Mouse (Mus musculus): ENCODE measurements around the gene Rab1b. TPM values are rescaled to one million over a fixed set of nuclear protein-coding genes. Genes with fewer than 3 reads are reported as not detected.

Rab1b gene
- polyA plus RNA-seq, 1 experiment from 2014 or later: 90.6 TPM

GRCm38 (mm10) chr19:5056251-5056650 lies 50.6 kb downstream of the Rab1b start:
- TF ChIP-seq EP300 (IDR thresholded peaks at IDR 0.05; ENCODE audit: low read depth) (no peak), CTCF (IDR thresholded peaks at IDR 0.05; ENCODE audit: low read depth) (peak; percentile 71)
- Histone ChIP-seq H3K4me2 (ENCODE audit: low read depth, low read length) (no peak overlapping the region), H3K27me3 (ENCODE audit: insufficient read depth, low read length) (peaks cover 27% of the 10 kb centered on the region), H3K4me3 (ENCODE audit: low read depth, low read length) (no peak overlapping the region), H3K9me3 (ENCODE audit: low read length) (no peaks in the 10 kb centered on the region), H3K27ac (ENCODE audit: low read depth) (no peak overlapping the region), H3K4me1 (ENCODE audit: insufficient read depth) (peaks cover 6% of the 10 kb centered on the region; the same call in 1 of the 2 replicates), H3K9ac (replicated peaks) (no peak overlapping the region), H3K36me3 (replicated peaks; ENCODE audit: insufficient read depth, low read length) (no peaks in the 10 kb centered on the region)
- WGBS (ENCODE audit: insufficient replicate concordance): 18% methylated on average over 6 of the region's 6 CpGs
- DNase-seq (no peak), ATAC-seq (no peak)

DNA sequence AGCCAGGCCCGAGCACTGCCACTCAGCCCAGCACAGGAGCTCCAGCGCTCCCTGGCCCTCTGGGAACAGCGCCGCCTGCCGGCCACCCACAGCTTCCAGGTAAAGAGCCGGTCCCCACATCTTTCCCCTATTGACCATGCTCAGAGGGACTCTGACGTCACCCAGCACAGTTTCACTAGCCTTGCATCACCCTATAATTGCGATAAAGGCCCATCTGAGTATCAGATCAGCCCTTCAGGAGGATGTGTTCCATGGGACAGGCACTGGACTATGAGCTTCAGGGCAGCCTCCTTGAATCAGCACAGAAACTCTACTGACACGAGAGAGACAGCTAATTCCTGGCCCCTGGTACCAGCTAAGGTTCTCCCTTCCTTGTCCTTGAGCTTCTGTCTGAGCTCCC lies 53.0 kb downstream of the Rab1b start:
- Histone ChIP-seq H3K4me3 (ENCODE audit: low read depth, low read length) (no peak overlapping the region), H3K9ac (replicated peaks) (no peak overlapping the region), H3K4me2 (ENCODE audit: low read depth, low read length) (no peak overlapping the region), H3K4me1 (ENCODE audit: insufficient read depth) (peaks cover 3% of the 10 kb centered on the region; the same call in 1 of the 2 replicates), H3K9me3 (ENCODE audit: low read length) (no peaks in the 10 kb centered on the region), H3K27ac (ENCODE audit: low read depth) (no peak overlapping the region), H3K36me3 (replicated peaks; ENCODE audit: insufficient read depth, low read length) (peaks cover 5% of the 10 kb centered on the region; the same call in 1 of the 2 replicates), H3K27me3 (ENCODE audit: insufficient read depth, low read length) (peaks cover 32% of the 10 kb centered on the region)
- TF ChIP-seq CTCF (IDR thresholded peaks at IDR 0.05; ENCODE audit: low read depth): peak; percentile 87
- TF ChIP-seq EP300 (IDR thresholded peaks at IDR 0.05; ENCODE audit: low read depth): no peak
- 30% methylated on average over 9 of the region's 9 CpGs for WGBS (ENCODE audit: insufficient replicate concordance)
- ATAC-seq: peak; percentile 77
- DNase-seq: peak; percentile 84

GRCm38 (mm10) chr19:5052853-5053252 lies 54.0 kb downstream of the Rab1b start:
- Histone ChIP-seq H3K27ac (ENCODE audit: low read depth) (no peak overlapping the region), H3K36me3 (replicated peaks; ENCODE audit: insufficient read depth, low read length) (peaks cover 10% of the 10 kb centered on the region), H3K9me3 (ENCODE audit: low read length) (no peaks in the 10 kb centered on the region), H3K4me2 (ENCODE audit: low read depth, low read length) (no peak overlapping the region), H3K4me3 (ENCODE audit: low read depth, low read length) (no peak overlapping the region), H3K27me3 (ENCODE audit: insufficient read depth, low read length) (peaks cover 30% of the 10 kb centered on the region), H3K4me1 (ENCODE audit: insufficient read depth) (peaks cover 3% of the 10 kb centered on the region; the same call in 1 of the 2 replicates), H3K9ac (replicated peaks) (no peak overlapping the region)
- DNase-seq: no peak
- WGBS (ENCODE audit: insufficient replicate concordance): 63% methylated on average over 17 of the region's 17 CpGs
- TF ChIP-seq CTCF (IDR thresholded peaks at IDR 0.05; ENCODE audit: low read depth): no peak
- TF ChIP-seq EP300 (IDR thresholded peaks at IDR 0.05; ENCODE audit: low read depth): no peak
- no peak for ATAC-seq

- Histone ChIP-seq H3K9me3 (ENCODE audit: low read length) (no peaks in the 10 kb centered on the region), H3K4me1 (ENCODE audit: insufficient read depth) (peaks cover 3% of the 10 kb centered on the region; the same call in 1 of the 2 replicates), H3K27me3 (ENCODE audit: insufficient read depth, low read length) (peaks cover 30% of the 10 kb centered on the region), H3K27ac (ENCODE audit: low read depth) (no peak overlapping the region), H3K4me3 (ENCODE audit: low read depth, low read length) (no peak overlapping the region), H3K9ac (replicated peaks) (no peak overlapping the region), H3K4me2 (ENCODE audit: low read depth, low read length) (no peak overlapping the region), H3K36me3 (replicated peaks; ENCODE audit: insufficient read depth, low read length) (peaks cover 15% of the 10 kb centered on the region)
- TF ChIP-seq CTCF (IDR thresholded peaks at IDR 0.05; ENCODE audit: low read depth) (no peak), EP300 (IDR thresholded peaks at IDR 0.05; ENCODE audit: low read depth) (no peak)
- ATAC-seq: no peak
- WGBS (ENCODE audit: insufficient replicate concordance): 39% methylated on average over 25 of the region's 25 CpGs
- DNase-seq: peak; percentile 15
Measured at GRCm38 (mm10) chr19:5052166-5052822, 54.6 kb downstream of the Rab1b start.

DNA sequence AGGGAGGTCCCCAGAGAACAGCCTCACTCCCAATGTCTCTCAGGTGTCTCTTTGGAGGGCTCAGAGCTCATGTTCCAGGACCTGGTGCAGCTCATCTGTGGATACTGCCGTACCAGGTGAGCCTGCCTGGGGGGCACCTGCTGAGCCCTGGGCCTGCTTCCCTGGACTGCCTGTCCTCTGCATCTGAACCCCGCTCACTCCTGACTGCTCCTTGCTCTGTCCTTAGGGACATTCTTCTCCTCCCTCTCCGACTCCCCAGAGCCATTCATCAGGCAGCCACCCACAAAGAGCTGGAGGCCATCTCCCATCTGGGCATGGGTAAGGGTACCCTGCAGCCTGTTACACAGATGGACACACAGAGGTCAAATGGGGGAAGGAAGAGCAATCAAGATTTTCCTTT lies 55.4 kb downstream of the Rab1b start:
- Histone ChIP-seq H3K9me3 (ENCODE audit: low read length) (no peaks in the 10 kb centered on the region), H3K27ac (ENCODE audit: low read depth) (no peak overlapping the region), H3K9ac (replicated peaks) (no peak overlapping the region), H3K4me3 (ENCODE audit: low read depth, low read length) (no peak overlapping the region), H3K36me3 (replicated peaks; ENCODE audit: insufficient read depth, low read length) (peaks cover 23% of the 10 kb centered on the region), H3K4me1 (ENCODE audit: insufficient read depth) (peaks cover 3% of the 10 kb centered on the region; the same call in 1 of the 2 replicates), H3K4me2 (ENCODE audit: low read depth, low read length) (no peak overlapping the region), H3K27me3 (ENCODE audit: insufficient read depth, low read length) (peaks cover 30% of the 10 kb centered on the region)
- DNase-seq (no peak), ATAC-seq (no peak)
- WGBS (ENCODE audit: insufficient replicate concordance): 64% methylated on average over 3 of the region's 3 CpGs
- TF ChIP-seq EP300 (IDR thresholded peaks at IDR 0.05; ENCODE audit: low read depth) (no peak), CTCF (IDR thresholded peaks at IDR 0.05; ENCODE audit: low read depth) (no peak)

DNA sequence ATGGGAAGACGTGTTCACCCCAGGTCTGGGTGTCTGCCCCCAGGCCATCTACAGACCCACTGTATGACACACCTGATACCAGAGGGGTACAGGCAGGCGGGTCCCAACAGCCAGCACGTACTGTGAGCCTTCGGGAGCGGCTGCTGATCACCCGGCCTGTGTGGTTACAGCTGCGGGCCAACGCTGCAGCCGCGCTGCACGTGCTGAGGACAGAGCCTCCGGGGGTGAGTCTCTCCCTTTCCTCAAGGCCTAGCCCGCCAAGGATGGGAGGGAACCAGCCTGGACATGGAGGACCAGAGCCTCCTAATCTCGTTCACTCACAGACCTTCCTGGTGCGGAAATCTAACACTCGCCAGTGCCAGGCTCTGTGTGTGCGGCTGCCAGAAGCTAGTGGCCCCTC lies 55.8 kb downstream of the Rab1b start:
- TF ChIP-seq CTCF (IDR thresholded peaks at IDR 0.05; ENCODE audit: low read depth) (no peak), EP300 (IDR thresholded peaks at IDR 0.05; ENCODE audit: low read depth) (no peak)
- Histone ChIP-seq H3K27me3 (ENCODE audit: insufficient read depth, low read length) (peaks cover 30% of the 10 kb centered on the region), H3K4me2 (ENCODE audit: low read depth, low read length) (peak overlapping the region; percentile 39), H3K36me3 (replicated peaks; ENCODE audit: insufficient read depth, low read length) (peaks cover 26% of the 10 kb centered on the region), H3K9me3 (ENCODE audit: low read length) (no peaks in the 10 kb centered on the region), H3K9ac (replicated peaks) (no peak overlapping the region; the same call in 1 of the 2 replicates), H3K27ac (ENCODE audit: low read depth) (no peak overlapping the region), H3K4me1 (ENCODE audit: insufficient read depth) (peaks cover 3% of the 10 kb centered on the region; the same call in 1 of the 2 replicates), H3K4me3 (ENCODE audit: low read depth, low read length) (0 out of 2 replicates have a peak overlapping the region, but pooled peaks have one; percentile 11)
- DNase-seq: peak; percentile 24
- WGBS (ENCODE audit: insufficient replicate concordance): 14% methylated on average over 17 of the region's 17 CpGs
- ATAC-seq: no peak

All from liver, postnatal 0 days (tissue).